Mouse (Mus musculus) lung, embryonic 16.5 days (tissue): ENCODE measurements around the gene Serpina11. TPM values are rescaled to one million over a fixed set of nuclear protein-coding genes. Genes with fewer than 3 reads are reported as not detected.

Experiments used
- ATAC-seq: fragments of 200-750 bp; cut with Nextera tagmentation; 2 replicates; pipeline ENCODE4 v1.8.0; 2017; ENCODE audit warnings: low read depth, mild to moderate bottlenecking, moderate library complexity
- H3K27ac ChIP-seq: fragments of 300-500 bp; sonication (generic); 2 replicates; pipeline ENCODE4 v1.5.1; 2014; ENCODE audit warnings: mild to moderate bottlenecking, control low read depth, low read length
- H3K27me3 ChIP-seq: fragments of 300-500 bp; sonication (generic); 2 replicates; pipeline ENCODE4 v1.6.1; 2014; ENCODE audit warnings: low read depth, low read length, mixed read lengths; ENCODE audit not compliant: control insufficient read depth, insufficient read depth
- H3K36me3 ChIP-seq: fragments of 300-500 bp; sonication (generic); 2 replicates; pipeline ENCODE4 v1.6.1; 2014; ENCODE audit warnings: low read length; ENCODE audit not compliant: control insufficient read depth, insufficient read depth
- H3K4me1 ChIP-seq: fragments of 300-500 bp; sonication (generic); replicated peaks from 2 replicates; pipeline ENCODE4 v1.6.1; 2014; ENCODE audit warnings: low read length, mixed read lengths; ENCODE audit not compliant: control insufficient read depth, insufficient read depth
- H3K4me2 ChIP-seq: fragments of 300-500 bp; sonication (generic); 2 replicates; pipeline ENCODE4 v1.6.1; 2014; ENCODE audit warnings: low read depth, low read length, control low read depth
- H3K4me3 ChIP-seq: fragments of 300-500 bp; sonication (generic); 2 replicates; pipeline ENCODE4 v1.5.1; 2014; ENCODE audit warnings: mild to moderate bottlenecking, low read length, control low read depth
- H3K9ac ChIP-seq: fragments of 300-500 bp; sonication (generic); 2 replicates; pipeline ENCODE4 v1.6.1; 2014; ENCODE audit warnings: low read length, control low read depth
- H3K9me3 ChIP-seq: fragments of 300-500 bp; sonication (generic); 2 replicates; pipeline ENCODE4 v1.6.1; 2016; ENCODE audit warnings: low read length; ENCODE audit not compliant: control insufficient read depth
- WGBS: fragments of 180-500 bp; shearing (Covaris S2); extraction: QIAGEN DNeasy Blood & Tissue Kit; methylation state at CpG from one replicate; pipeline ENCODE4 v1.1.7; 2014; 5-methylcytosine and 5-hydroxymethylcytosine counted together
- polyA plus RNA-seq: library from polyadenylated mRNA; unstranded; fragments of >200 nt; fragmentation: Nextera tagmentation; extraction: Ambion mirVana; gene quantifications from 2 replicates; pipeline ENCODE4 v1.2.1, GENCODE M21; 2015

Serpina11 gene
- polyA plus RNA-seq, 1 experiment from 2014 or later = not detected

GRCm38 (mm10) chr12:104000594-104000993 lies 10.8 kb upstream of the Serpina11 start:
- Histone ChIP-seq H3K27me3 (no peaks in the 10 kb centered on the region), H3K9ac (no peak overlapping the region), H3K4me2 (no peak overlapping the region), H3K36me3 (no peaks in the 10 kb centered on the region), H3K27ac (no peak overlapping the region), H3K9me3 (0 out of 2 replicates have a peak, but pooled peaks cover 2% of the 10 kb centered on the region), H3K4me1 (peaks cover 15% of the 10 kb centered on the region), H3K4me3 (no peak overlapping the region)
- no peak for ATAC-seq
- 82% methylated on average over 3 of the region's 3 CpGs for WGBS

- no peak for ATAC-seq
- H3K4me1 ChIP-seq = peaks cover 15% of the 10 kb centered on the region
- H3K9me3 ChIP-seq = 0 out of 2 replicates have a peak, but pooled peaks cover 2% of the 10 kb centered on the region
- H3K27me3 ChIP-seq = no peaks in the 10 kb centered on the region
- H3K27ac ChIP-seq = no peak overlapping the region
- WGBS = 83% methylated on average over 8 of the region's 8 CpGs
- no peak overlapping the region for H3K4me2 ChIP-seq
- H3K4me3 ChIP-seq = no peak overlapping the region
- no peak overlapping the region for H3K9ac ChIP-seq
- H3K36me3 ChIP-seq = no peaks in the 10 kb centered on the region
These were observed 9.9 kb upstream of the Serpina11 start for GRCm38 (mm10) chr12:103999611-104000010.

DNA sequence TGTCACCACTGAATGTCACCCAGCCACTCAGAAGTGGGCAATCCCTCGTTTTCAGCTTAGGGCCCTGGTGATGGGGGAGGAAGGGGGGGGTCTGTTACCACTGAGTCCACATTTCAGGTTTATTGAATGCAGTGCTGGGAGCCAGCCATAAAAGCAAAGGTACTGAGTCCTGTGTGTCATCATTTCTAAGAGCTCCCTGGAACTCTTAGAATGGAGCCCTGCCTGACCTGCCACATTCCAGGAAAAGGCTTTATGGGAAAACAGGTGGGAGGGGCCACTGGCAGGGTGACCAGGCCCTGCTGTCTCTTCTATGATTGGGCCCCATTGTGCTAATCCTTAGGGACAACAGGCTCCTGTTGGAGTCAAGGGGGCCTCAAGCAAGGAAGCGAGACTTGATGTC lies 6.8 kb upstream of the Serpina11 start:
- peak; percentile 44 for ATAC-seq
- Histone ChIP-seq H3K4me1 (no peaks in the 10 kb centered on the region), H3K4me3 (no peak overlapping the region), H3K9me3 (no peaks in the 10 kb centered on the region), H3K9ac (no peak overlapping the region), H3K27ac (no peak overlapping the region), H3K4me2 (no peak overlapping the region), H3K36me3 (no peaks in the 10 kb centered on the region), H3K27me3 (no peaks in the 10 kb centered on the region)
- 55% methylated on average over 2 of the region's 2 CpGs for WGBS

DNA sequence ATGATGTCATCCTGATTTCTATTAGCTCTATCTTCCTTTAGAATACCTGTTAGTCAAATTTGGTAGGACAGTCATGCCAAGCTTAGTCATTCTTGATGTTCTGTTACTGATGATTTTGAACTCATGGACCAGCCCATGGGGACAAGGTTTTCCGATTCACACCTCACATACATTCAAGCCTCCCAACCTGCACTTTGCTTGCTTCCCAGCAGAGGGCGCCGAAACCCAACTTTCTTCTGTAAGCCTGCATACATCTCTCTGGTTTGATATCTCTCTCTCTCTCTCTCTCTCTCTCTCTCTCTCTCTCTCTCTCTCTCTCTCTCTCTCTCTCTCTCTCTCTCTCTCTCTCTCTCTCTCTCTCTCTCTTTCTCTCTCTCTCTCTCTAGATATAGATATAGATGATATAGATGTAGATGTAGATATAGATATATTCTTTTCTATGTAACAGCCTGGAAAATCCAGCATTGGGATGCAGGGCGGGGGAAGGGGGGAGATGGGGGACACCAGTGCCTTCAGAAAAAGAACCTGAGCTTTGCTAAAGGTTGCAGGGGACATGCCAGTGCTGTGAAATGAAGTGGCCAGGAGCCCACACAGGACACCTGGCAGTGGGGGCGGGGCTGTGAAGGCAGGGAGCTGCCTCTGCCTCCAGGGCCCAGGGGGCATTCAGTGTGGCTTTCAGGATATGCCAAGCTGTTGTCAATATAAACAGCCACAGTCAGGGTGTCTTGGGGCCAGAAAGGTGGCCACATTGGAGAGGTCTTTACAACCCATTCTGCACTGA lies 5.7 kb upstream of the Serpina11 start:
- no peak overlapping the region for H3K4me2 ChIP-seq
- H3K4me3 ChIP-seq = no peak overlapping the region
- peak; percentile 68; the same call in 1 of the 2 replicates for ATAC-seq
- H3K27me3 ChIP-seq = no peaks in the 10 kb centered on the region
- H3K36me3 ChIP-seq = no peaks in the 10 kb centered on the region
- H3K9ac ChIP-seq = no peak overlapping the region
- H3K4me1 ChIP-seq = no peaks in the 10 kb centered on the region
- H3K9me3 ChIP-seq = no peaks in the 10 kb centered on the region
- no peak overlapping the region for H3K27ac ChIP-seq
- 41% methylated on average over 5 of the region's 5 CpGs for WGBS

DNA sequence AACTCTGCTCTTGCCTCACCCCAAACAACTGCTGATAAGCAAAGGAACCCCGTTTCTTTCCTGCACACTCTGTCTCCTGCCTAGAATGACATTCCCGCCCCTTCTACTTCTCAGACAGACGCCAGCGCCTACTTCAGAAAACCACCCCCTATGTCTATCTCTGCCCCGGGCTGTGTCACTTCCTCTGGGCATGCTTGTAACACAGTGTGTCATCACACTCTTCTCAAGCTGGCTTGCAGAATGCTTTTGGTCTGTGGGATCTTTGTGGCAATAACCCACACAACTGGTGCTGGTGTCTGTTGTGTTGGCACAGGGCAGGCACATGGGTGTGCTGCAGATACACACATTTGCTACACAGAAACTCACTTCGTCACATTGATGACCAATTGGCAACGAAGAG lies 3.2 kb upstream of the Serpina11 start:
- no peaks in the 10 kb centered on the region for H3K4me1 ChIP-seq
- no peak overlapping the region for H3K4me3 ChIP-seq
- H3K9ac ChIP-seq = no peak overlapping the region
- no peak overlapping the region for H3K27ac ChIP-seq
- no peak for ATAC-seq
- H3K27me3 ChIP-seq = no peaks in the 10 kb centered on the region
- H3K36me3 ChIP-seq = no peaks in the 10 kb centered on the region
- no peak overlapping the region for H3K4me2 ChIP-seq
- WGBS = 48% methylated on average over 7 of the region's 7 CpGs
- H3K9me3 ChIP-seq = no peaks in the 10 kb centered on the region

DNA sequence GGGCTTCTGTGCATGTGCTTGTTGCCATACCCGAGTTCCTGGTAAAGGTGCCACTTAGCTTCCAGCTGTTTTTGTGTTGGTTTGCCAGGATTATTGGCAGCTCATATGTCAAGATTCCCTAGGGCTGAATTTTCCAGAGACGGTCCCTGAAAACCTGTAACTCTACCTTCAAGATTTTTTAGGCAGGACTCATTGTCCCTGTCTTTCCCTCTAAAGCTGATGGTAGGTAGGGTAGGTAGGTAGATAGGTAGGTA lies 316 bp downstream of the Serpina11 start:
- Histone ChIP-seq H3K27ac (no peak overlapping the region), H3K4me2 (no peak overlapping the region), H3K4me1 (no peaks in the 10 kb centered on the region), H3K4me3 (no peak overlapping the region), H3K9me3 (no peaks in the 10 kb centered on the region), H3K36me3 (no peaks in the 10 kb centered on the region), H3K27me3 (no peaks in the 10 kb centered on the region), H3K9ac (no peak overlapping the region)
- WGBS = 40% methylated on average over 2 of the region's 2 CpGs
- ATAC-seq = no peak

DNA sequence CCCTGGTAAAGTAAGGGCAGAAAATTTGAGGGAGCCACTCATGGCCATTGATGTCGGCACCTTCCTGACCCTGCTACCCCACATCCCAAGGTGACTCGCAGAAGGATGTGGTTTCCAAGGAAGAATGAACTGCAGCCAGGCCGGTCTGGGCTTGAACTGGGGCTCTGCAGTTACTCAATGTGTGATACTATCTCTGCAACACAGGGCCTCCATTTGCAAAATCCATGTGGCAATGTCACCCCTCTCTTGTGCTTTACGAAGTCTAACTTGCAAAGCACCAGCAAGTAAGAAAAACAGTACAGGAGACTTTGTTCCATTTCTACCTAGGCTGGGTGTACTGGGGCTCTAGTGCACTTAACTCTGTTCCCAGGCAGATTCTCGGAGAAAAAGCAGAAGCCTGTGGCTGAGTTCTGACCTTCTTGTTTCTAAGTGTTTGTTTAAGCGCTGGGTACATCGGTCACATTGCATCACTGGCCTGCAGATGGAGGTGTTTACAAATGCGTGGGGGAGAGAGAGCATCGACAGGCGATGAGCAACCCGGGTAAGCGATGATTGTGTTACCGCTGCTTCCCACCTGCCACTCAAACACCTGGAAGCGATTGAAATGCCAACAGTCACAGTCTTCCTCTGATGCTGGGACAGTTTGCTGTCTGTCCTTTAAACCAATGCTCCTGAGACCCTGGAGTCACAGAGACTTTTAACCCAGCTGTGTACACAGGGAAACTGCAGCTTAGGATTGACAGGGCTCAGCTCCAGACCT lies 823 bp downstream of the Serpina11 start:
- 24% methylated on average over 14 of the region's 14 CpGs for WGBS
- Histone ChIP-seq H3K27me3 (no peaks in the 10 kb centered on the region), H3K4me1 (no peaks in the 10 kb centered on the region), H3K27ac (no peak overlapping the region), H3K9me3 (no peaks in the 10 kb centered on the region), H3K4me3 (no peak overlapping the region), H3K4me2 (no peak overlapping the region), H3K9ac (no peak overlapping the region), H3K36me3 (no peaks in the 10 kb centered on the region)
- no peak for ATAC-seq

DNA sequence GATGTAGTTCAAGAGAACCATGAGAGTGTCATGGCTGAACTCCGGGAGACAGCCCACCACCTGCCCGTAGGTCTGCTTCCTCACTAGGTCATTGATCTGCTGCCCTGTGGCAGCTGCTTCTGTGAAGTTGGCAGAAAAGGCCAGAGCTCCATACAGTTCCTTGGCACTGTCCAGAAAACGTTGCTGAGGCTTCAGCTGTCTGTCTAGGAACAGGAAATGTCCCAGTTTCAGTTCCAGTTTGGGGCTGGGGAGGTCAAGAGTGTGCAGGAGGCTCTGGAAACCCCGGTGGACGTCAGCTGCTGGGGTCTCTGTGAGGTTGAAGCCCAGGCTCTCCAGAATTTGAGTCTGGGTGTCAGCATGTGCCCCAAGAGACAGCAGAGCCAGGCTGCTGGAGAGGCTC lies 3.9 kb downstream of the Serpina11 start:
- WGBS = 46% methylated on average over 5 of the region's 5 CpGs
- no peaks in the 10 kb centered on the region for H3K27me3 ChIP-seq
- no peak overlapping the region for H3K27ac ChIP-seq
- no peaks in the 10 kb centered on the region for H3K4me1 ChIP-seq
- ATAC-seq = no peak
- H3K9ac ChIP-seq = no peak overlapping the region
- no peak overlapping the region for H3K4me2 ChIP-seq
- H3K9me3 ChIP-seq = no peaks in the 10 kb centered on the region
- H3K4me3 ChIP-seq = no peak overlapping the region
- no peaks in the 10 kb centered on the region for H3K36me3 ChIP-seq

DNA sequence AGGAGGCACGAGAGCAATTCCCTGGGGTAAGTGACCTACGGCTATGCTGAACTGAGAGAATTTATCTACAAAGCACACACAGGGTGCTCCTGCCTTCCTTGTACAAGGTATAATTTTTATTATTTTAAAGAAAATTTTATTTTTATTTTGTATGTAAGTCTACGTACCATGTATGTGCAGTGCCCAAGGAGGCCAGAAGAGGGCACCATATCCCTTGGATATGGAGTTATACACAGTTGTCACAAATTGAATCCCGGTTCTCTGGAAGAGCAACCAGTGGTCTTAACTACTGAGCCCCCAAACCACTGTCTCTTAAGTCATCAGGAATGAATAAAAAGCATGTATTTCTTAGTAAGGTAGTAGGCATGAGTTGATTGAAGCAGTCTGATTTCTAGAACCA lies 4.8 kb downstream of the Serpina11 start:
- no peak for ATAC-seq
- WGBS = 46% methylated on average over 4 of the region's 4 CpGs
- no peak overlapping the region for H3K4me2 ChIP-seq
- no peaks in the 10 kb centered on the region for H3K27me3 ChIP-seq
- no peak overlapping the region for H3K9ac ChIP-seq
- no peaks in the 10 kb centered on the region for H3K9me3 ChIP-seq
- H3K36me3 ChIP-seq = no peaks in the 10 kb centered on the region
- no peak overlapping the region for H3K27ac ChIP-seq
- no peak overlapping the region for H3K4me3 ChIP-seq
- no peaks in the 10 kb centered on the region for H3K4me1 ChIP-seq
